Mouse (Mus musculus) embryo, embryonic 9.5 days (tissue): ENCODE data around the gene Cit.

ENCODE experiments used
- DNase-seq: peaks from one replicate; pipeline ENCODE4 v3.0.0-alpha.2; 2017; ENCODE audit errors: extremely low spot score

The Cit gene

DNA sequence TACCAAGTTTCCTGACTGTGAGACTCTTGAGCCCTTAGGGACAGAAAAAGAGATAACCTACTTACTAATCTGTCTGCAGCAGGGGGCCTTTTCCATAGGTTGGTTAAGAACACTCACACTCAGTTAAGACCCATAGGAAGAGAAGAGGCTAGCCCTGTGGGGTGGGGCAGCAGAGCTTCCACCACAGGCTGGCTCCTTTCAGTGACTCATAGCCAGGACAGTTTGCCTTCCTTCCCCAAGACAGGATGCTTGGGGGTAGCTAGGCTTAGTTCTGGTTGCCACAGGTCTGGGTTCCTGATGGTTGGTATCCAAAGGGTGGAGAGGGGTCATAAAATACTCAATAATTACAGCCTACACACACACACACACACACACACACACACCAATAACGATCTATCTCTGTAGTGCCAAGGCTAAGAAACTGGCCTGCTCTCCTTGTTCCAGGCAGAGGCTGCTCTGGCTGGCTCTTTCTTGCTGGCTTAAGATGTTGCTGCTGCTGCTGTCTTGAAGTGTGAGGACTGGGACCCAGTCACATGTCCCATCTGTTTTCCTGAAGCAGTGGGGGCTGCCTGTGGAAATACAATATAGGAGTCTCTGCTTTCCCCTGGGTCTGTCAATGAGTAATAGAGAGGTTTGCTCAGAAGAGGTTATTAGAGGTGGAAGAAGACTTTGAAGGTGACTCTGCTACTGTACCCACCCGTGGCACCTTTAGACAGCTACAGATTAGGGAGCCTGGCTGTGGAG is 165.0 kb downstream of the Cit start:
- DNase-seq = no peak

DNA sequence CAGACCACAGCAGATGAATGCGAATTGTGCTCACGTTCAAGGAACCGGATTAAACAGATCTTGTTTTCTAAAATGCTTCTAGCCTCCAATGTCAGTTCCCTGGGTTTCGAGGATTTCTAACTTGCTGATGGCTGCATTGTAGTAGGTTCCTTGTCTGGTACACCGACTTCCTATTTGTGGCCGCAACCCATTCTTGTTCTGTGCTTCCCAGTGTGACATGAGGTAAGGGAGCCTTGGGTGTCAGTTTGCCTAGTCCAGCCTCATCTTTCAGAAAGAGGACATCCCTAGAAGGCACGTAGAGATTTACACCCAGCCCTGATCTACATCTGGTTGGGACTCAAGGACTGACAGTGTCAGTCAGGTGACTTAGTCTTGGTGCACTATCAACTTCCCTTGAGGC is 166.6 kb downstream of the Cit start:
- DNase-seq = no peak

DNA sequence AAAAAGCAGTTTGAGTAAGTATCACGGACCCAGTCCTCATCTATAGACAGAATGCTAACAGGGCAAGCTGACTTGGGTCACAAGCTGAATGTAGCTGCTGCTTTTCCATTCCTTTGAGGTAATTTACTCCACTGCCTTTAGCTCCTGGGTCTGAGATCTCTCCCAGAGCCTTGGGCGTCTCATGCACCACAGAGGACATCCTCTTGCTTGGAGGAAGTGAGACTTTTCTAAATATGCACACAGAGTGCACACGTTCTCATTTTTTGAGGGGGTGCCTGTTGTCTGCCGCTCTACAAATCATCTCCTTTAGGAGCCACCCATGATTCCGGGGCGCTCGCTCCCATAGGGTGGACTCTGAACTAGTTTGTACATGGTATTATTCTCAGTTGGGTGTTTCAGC is 167.4 kb downstream of the Cit start:
- no peak for DNase-seq

DNA sequence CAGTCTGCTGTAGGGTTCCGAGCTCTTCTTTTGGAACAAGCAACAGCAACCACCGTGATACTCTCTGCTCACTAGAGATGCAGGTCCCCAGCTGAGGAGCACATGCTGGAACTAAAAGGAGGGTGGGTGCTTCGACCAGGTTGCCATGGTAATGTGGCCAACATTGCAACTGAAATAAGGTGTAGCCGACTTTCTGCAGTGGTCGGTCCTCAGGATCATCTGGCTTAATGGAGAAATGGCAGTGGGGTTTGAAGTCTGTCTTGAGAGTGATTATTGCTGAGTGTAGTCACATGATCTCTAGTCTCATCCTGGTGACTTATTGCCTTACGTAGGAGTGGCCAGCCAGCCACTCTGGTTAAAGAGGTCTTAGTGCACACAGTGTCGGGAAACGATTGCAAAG is 168.7 kb downstream of the Cit start:
- DNase-seq = no peak

DNA sequence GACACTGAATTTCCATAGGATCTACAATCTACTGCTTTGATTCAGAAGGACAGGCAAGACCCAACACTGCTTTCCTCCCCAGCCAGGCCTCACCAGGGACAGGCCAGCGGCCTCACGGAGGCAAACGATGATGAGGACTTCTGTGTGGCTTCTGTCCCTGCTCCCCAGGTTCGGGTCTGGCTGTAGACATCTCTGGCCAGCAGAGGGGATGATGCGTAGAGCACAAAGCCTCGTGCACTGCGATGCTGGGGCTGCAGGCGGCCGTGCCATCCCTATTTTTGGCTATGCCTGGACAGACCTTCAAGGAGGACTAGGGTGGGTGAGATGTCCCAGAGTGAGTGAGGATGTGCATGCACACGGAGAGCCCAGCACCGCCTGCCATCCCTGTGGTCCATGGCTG is 169.2 kb downstream of the Cit start:
- DNase-seq = no peak

DNA sequence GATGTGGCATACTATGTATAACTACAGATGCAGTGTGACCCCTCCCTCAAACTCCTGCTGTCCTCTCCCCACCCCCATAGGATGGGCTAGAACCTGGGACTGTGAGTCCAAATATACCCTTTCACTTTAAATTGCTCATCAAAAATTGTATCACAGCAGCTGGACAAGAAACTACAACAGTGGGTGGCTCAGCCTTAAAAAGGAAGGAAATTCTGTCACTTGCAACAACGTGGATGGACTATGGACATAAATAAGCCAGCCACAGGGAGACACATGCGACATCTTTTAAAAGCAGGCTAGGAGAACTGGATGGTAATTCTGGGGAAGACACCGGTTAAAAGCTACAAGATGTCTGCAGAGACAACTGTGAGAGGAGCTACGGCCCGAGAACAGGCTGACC is 171.5 kb downstream of the Cit start:
- DNase-seq = no peak

DNA sequence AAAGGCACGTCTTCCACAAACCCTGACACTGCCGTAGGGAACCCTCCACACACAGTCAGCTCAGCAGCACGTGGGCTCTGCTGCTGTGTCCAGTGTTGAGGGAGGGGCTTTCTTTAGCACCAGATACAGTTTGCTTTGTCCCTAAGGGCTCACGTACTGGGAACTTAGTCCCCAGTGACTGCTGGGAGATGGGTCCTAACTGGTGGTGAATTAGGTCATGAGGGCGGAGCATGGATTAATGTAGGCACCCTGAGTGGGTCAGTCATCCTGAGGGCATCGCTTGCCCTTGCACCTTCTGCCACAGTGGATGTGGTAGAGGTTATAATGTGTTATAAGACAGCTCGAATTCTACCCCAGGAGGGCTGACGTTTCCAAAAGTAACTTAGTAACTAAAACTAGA is 172.3 kb downstream of the Cit start:
- DNase-seq = no peak

DNA sequence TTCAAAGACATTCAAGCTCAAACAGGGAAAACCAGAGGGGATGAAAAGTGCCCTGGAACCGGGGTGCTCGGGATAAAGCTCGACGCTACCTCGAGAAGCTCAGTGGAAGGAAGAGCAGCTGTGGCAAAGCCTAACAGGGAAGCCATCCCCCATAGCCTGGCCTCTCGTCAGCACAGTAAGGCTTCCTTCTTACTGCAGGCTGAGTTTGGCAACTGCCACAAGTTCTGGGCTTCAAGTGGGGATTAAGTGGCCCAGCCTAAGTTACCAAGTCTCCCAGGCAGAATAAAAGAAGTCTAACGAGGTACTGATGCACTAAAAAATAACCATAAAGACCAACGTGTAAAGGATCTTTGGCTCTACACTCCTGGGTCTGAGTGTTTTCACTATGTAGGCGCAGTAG is 173.1 kb downstream of the Cit start:
- DNase-seq = no peak

DNA sequence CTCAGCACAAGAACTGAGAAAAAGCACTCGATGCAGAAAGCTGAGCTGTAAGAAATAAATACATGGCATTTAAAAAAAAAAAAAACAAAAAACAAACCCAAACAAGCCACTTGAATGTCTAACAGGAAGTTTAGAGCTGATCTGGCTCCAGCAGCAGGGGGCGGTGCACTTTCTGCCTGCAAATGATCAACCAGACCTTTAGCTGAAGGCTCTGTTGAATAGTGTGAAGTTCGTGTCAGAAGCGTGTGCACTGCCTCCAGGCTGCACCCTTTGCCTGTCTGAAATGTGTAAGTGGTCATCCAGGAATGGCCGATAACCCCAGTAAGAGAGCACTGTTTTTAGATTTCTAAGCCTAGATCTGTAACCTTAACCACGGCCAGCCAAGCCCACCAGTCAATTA is 173.7 kb downstream of the Cit start:
- no peak for DNase-seq

DNA sequence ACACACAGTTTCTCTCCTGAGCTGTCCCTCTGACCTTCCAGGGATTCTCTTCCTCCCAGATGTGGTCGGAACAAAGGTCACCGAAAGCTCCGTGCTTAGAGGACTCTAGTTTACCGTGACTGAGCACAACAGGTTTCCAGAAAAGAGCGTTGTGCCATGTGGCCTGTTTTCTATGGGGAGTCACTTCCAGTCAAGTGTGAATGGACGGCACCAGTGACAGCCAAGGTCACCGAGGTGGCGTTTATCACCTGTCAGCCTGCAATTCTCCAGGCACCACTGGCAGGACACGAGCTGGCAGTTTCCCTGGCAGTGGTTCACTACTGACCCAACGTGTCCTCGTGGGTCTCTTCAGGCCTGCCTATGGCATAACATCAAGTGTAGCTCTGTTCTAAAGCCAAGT is 174.3 kb downstream of the Cit start:
- DNase-seq = no peak

DNA sequence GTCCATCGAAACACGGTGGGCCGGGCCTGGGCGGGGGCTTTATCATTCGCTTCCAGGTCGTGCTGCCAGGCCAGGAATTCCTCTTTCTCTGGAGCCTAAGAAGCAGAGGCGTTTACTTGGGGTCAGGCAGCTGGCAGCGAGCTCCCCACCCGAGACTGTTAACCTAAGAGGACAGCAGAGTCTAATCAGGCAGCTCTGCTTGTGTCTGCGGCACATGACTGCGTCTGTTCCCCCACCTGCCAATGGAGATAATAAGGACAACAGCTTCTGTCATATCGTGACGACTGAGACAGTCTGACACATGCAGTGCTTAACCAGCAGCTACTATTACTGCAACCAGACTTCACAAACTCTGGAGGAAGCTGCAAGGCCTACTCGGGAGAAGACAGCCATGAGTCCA is 176.5 kb downstream of the Cit start:
- no peak for DNase-seq

DNA sequence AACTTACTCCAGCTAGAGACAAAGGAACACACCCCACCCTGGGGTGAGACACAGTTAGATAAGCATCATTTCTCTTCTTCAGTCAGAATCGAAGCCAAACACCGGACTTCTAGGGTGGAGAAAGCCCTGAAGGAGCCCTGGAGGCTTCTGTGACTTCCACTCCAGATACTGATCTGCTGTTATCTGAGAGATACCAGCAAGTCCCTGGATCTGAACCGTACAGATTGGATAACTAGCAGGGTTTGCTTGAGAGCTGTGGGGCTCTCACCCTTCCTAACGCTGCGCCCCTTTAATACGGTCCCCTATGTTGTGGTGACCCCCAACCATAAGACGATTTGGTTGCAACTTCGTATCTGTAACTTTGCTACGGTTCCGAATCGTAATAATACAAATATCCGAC is 177.1 kb downstream of the Cit start:
- DNase-seq = no peak

DNA sequence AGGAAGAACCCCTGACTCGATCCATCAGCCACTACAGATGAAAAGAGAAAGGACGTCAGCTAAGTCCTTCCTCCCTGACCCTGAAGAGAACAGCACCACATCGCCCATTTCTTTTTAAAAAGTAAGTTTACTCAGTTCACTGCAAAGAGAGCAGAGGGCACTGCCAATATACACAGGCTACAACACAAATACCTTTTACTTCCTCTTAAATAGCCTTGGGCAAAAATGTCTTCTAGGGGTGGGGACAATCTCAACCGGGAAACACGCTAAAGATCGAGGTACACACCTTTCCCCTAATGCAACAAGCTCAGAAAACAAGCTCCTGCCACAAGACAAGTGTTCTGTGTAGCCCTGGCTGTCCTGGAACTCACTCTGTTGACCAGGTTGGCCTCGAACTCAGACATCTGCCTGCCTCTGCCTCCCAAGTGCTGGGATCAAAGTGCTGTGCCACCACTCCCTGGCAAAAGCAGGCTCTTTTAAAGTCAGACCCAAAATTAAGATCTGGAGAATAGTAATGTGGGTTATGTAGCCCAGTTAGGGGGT is 177.7 kb downstream of the Cit start:
- DNase-seq = no peak

DNA sequence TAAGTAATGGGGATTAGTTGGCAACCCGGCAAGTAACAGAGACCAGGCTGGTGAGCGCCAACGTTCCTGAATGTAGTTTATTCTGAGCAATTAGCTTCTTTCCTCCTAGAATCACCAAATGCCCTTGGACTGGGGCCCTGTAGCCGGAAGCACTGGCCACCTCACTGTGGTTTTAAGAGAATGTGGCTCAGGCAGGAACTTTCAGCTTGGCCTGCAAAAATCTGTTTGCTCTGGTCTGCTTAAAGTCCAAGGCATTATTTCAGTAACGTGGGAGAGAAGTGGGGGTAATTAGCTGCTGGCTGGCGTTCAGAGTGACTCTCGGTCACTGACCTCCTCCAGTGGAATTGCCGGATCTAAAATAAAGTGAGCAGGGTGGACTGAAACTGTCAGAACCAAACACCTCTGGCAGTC is 178.2 kb downstream of the Cit start:
- no peak for DNase-seq

DNA sequence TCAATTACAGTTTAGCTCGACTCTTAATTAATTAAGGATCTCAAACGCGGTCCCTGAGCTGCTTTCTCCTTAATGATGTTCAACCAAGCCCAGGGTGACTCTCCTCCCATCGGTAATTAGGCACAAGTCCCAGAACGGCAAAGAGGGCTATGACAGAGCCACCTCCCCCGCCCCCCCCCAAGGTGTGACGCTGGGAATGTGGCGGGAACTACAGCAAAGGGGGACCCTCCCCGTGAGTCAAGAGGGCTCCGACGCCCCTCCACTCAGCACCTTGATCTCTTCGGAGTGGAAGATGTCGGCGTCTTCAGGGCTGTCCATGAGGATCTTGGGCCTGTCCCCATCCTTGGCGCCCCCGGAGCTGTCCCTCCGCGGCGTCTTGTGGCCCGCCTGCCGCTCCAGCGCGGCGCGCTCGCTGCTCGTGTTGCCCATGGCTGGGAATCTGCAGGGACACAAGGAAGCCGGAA is 178.8 kb downstream of the Cit start:
- DNase-seq = no peak

DNA sequence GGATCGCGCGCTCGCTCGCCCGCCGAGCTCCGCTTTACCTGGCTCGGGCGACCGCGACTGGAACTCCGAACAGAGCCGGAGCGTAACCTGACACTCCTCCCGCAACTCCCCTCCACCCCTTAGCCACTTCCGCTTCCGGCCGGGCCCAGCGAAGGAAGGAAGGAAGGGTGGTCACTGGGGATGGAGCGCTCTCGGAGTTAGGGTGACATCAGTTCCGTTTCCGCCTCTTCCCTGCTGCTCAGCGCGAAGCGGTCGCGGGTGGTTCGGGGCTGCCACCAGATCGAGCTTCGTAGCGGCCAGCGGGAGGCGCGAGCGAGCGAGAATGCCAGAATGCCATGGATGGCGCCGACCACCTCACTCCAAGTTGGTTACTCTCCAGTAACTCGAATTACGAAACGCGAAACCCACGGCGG is 179.3 kb downstream of the Cit start, which contains the start of gene Prkab1:
Prkab1 (minus strand) TSS at position 182 of the 413 bp plus-strand sequence.
- DNase-seq = peak; percentile 96

DNA sequence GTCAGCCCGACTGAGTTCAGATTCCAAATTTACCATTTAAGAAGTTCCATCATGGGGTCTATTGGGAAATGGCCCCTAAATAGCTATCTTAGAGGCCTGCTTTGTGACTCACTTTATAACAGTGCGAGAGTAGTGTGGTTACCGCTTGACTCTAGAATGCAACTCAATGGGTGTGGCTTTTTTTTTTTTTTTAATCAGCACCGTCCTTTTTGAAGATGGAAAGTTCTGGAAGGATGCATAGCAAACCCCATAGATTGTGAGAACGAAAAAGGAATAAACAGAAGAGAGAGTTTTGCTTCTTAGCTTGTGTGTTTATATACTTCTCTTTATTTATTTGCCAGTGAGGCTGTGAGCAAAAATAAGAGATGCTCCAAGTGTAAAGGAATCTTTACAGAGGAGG is 181.0 kb downstream of the Cit start:
- no peak for DNase-seq

DNA sequence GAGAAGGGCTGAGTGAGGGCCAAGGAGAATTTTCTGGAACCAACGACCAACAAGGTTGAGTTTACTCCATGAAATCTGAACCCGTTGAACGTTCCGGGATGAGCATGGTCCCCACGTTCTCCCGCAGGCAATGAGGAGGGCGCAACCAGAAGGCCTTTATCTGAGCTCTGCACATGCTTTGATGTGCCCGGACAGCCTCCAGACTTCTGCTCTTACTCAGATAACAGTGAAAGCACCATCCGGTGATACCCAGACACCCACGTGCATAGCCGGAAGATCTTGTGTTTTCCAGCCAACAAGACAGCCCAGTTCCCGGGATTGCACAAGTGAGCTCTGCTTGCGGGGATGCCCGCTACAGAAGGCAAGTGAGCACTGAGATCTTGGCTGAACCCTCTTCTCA is 181.5 kb downstream of the Cit start:
- no peak for DNase-seq

DNA sequence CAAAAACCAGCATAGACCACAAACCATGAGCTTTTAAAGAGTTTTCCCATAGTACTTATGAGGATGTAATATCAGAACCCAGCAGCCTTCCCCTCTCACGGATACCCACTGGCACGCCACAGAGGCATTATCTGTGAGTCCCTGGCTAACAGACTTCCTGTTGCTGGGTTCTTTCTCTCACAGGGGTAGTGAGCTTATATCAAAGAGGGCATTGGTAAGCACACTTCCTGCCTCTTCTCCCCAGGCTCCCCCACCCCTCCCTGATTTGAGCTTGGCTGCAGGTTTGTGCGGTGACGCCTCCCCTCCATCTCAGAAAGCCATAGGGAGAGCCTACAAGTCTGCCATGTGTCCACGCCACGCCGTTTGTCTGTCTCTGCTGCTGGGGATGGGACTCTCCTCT is 184.0 kb downstream of the Cit start:
- DNase-seq = no peak

DNA sequence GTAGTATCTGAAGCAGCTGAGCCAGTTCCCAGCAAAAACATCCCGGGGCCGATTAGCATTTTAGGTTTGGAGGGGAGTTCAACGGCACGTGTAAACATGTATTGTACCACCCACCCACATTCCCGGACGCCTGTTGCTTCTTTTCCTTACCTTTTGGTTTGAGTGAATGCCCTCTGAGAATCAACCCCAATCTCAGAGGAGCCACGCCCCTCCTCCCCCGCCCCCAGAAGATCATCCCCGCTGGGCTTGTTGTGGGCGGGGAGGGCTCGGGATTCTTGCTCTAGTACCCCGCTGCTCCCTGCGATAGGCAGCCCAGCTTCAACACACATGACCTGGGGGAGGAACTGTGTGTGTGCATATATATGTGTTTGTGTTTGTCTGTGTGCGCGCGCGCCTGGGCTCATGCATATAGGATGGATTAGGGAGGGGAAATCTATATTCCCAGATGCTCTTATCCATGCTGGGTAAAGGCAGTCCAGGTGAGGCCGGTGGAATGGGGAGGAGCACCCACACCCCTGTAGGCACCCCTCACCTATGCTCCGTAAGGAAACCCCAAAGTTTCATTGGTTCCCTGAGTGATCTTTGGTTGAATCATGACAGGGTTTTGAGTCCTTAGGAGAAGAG is 185.6 kb downstream of the Cit start:
- DNase-seq = no peak

DNA sequence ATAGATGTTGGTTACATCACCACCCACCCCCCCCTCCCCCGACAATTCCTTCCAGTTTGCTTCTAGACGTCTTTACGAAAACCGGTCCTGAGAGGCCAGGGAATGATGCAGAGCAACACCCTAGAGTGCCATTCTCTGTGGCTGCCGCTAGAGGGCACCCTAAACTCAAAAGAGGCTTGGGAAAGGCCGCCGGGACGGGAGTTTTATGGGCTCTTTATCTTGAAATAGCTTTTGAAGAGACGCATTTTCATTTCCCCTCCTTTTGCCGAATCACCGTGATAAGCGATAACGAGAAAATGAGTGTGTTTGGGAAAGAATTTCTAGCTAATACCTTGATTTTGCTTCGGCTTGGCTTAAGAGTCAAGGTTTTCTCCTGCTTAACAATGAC is 186.1 kb downstream of the Cit start:
- peak; percentile 70 for DNase-seq

DNA sequence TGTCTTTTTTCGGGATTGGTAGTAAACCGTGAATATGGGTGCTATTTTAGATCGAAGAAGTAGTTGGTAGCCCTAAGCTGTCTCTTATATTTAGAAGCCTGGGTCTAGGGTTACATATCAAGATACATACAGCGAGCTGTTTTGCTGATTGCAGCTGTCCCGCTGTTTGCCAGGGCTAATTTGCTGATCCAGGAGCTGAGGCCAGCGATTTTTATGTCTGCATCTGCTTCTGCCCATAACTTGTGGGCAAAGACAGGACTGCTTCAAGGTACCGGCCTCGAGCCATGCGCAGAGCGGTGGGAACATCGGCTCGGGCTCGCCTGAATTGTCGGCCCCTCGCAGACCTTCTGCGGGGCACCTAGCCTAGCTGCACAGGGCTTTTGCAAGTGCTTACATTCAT is 191.4 kb downstream of the Cit start:
- no peak for DNase-seq

DNA sequence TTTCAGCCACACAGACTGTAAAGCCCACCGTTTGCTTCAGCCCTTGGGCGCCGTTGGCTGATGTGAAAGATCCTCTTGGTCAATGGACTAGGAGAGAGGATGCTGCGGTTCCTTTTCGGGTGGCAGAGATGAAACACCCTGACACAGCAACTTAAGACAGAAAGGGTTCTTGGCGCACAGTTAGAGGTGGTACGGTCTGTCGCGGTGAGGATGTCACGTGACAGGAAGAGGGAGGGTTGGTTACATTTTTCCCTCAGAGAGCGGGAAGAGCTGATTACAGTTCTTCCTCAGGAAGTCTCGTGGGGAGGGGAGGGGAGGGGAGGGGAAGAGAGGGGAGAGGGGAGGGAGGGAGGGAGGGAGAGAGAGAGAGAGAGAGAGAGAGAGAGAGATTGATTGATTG is 192.7 kb downstream of the Cit start:
- DNase-seq = no peak
